Mouse (Mus musculus): ENCODE data around the gene Atad3a. TPM values are rescaled to one million over a fixed set of nuclear protein-coding genes. Genes with fewer than 3 reads are reported as not detected.
"Not testable (repeated sequence)": the region's sequence is repeated elsewhere in the genome, so short reads cannot be mapped to it uniquely, and the experiment has no call there.

Gene Atad3a
- polyA plus RNA-seq (2015; fragmentation: Nextera tagmentation; extraction: Ambion mirVana), result 90.0 and 96.6 TPM in 2 replicates

DNA sequence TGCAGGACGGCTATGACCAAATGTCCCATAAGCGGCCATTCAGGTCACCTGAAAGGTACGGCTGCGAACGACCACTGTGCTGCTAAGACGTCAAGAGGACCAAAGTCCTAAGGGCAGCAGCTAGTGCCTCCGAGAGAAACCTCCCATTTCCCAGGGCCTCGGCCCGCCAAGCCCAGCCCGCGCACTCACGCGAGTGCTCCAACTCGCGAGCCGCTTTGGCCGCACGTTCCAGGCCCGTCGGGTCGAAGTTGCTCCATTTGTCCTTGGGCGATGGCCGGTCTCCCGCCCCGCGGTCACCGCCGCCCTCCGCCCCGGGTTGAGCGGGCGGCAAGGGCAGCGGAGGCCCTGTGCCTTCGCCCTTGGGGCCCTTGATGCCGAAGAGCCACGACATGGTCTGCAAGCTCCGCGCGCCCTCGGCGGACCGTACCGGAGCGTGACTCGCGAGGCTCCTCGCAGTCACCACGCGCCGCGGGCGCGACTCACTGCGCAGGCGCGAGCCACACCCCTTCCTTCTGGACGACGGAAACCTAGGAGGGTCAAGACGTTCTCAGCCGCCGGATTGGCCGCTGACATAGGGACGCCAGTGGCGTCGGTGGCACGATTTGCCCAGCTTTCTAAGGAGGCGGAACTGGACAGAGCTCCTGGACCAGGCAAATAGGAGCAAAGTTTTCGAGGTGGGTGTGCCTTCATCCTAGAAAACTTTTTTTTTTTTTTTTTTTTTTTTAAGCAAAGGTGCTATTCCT, at the start of gene Atad3a:
Gene Atad3a (minus strand): TSS at position 481 of the 743 bp plus-strand sequence.
- Histone ChIP-seq H3K27me3 (replicated peaks) (no peaks in the 10 kb centered on the region), H3K4me3 (replicated peaks) (peak within 1 kb of the TSS; percentile 82), H3K9ac (replicated peaks) (peak within 1 kb of the TSS; percentile 78), H3K36me3 (peaks cover 9% of the 10 kb centered on the region), H3K27ac (replicated peaks) (peak within 1 kb of the TSS; percentile 77), H3K9me3 (replicated peaks) (no peaks in the 10 kb centered on the region), H3K4me2 (peak within 1 kb of the TSS; percentile 99), H3K4me1 (peaks cover 31% of the 10 kb centered on the region)
- ATAC-seq (ENCODE audit: low FRiP score), result peak; percentile 95
- under 1% methylated on average over 67 of the region's 68 CpGs for WGBS

GRCm38 (mm10) chr4:155807841-155808240, 46.9 kb upstream of the Atad3a start:
- no peak for ATAC-seq (ENCODE audit: low FRiP score)
- 91% methylated on average over 3 of the region's 3 CpGs for WGBS
- Histone ChIP-seq H3K4me2 (no peak overlapping the region), H3K27me3 (replicated peaks) (no peaks in the 10 kb centered on the region), H3K4me3 (replicated peaks) (no peak overlapping the region), H3K27ac (replicated peaks) (no peak overlapping the region), H3K9ac (replicated peaks) (no peak overlapping the region), H3K9me3 (replicated peaks) (no peaks in the 10 kb centered on the region), H3K4me1 (peaks cover 31% of the 10 kb centered on the region), H3K36me3 (peaks cover 53% of the 10 kb centered on the region)

GRCm38 (mm10) chr4:155803340-155804041, 42.6 kb upstream of the Atad3a start:
- WGBS, result under 1% methylated on average over 58 of the region's 58 CpGs
- peak; percentile 98 for ATAC-seq (ENCODE audit: low FRiP score)

GRCm38 (mm10) chr4:155802741-155803339, 41.9 kb upstream of the Atad3a start, which contains the start of gene Mrpl20:
Gene Mrpl20 (plus strand): TSS chr4:155802878.
- H3K4me3 ChIP-seq (replicated peaks), result peak within 1 kb of the TSS; percentile 92
- H3K27ac ChIP-seq (replicated peaks), result peak within 1 kb of the TSS; percentile 76
- WGBS, result 11% methylated on average over 12 of the region's 12 CpGs
- no peaks in the 10 kb centered on the region for H3K9me3 ChIP-seq (replicated peaks)
- no peaks in the 10 kb centered on the region for H3K27me3 ChIP-seq (replicated peaks)
- peak within 1 kb of the TSS; percentile 84 for H3K4me2 ChIP-seq
- H3K4me1 ChIP-seq, result peaks cover 24% of the 10 kb centered on the region
- peak; percentile 22 for ATAC-seq (ENCODE audit: low FRiP score)
- H3K9ac ChIP-seq (replicated peaks), result peak within 1 kb of the TSS; percentile 82
- peaks cover 21% of the 10 kb centered on the region for H3K36me3 ChIP-seq

More at GRCm38 (mm10) chr4:155803340-155804041, 42.6 kb upstream of the Atad3a start:
- Histone ChIP-seq H3K4me2 (peak overlapping the region; percentile 84), H3K4me1 (peaks cover 24% of the 10 kb centered on the region), H3K36me3 (peaks cover 27% of the 10 kb centered on the region), H3K27ac (replicated peaks) (peak overlapping the region; percentile 76), H3K9ac (replicated peaks) (peak overlapping the region; percentile 82), H3K27me3 (replicated peaks) (no peaks in the 10 kb centered on the region), H3K9me3 (replicated peaks) (no peaks in the 10 kb centered on the region), H3K4me3 (replicated peaks) (peak overlapping the region; percentile 92)

- Histone ChIP-seq H3K9me3 (replicated peaks) (no peaks in the 10 kb centered on the region), H3K4me2 (no peak overlapping the region), H3K36me3 (peaks cover 15% of the 10 kb centered on the region), H3K27me3 (replicated peaks) (no peaks in the 10 kb centered on the region), H3K27ac (replicated peaks) (no peak overlapping the region), H3K4me3 (replicated peaks) (no peak overlapping the region), H3K4me1 (peaks cover 24% of the 10 kb centered on the region), H3K9ac (replicated peaks) (no peak overlapping the region)
- WGBS, result 100% methylated on average over 1 of the region's 1 CpGs
- no peak for ATAC-seq (ENCODE audit: low FRiP score)
Observed at GRCm38 (mm10) chr4:155802075-155802474, 41.2 kb upstream of the Atad3a start.

DNA sequence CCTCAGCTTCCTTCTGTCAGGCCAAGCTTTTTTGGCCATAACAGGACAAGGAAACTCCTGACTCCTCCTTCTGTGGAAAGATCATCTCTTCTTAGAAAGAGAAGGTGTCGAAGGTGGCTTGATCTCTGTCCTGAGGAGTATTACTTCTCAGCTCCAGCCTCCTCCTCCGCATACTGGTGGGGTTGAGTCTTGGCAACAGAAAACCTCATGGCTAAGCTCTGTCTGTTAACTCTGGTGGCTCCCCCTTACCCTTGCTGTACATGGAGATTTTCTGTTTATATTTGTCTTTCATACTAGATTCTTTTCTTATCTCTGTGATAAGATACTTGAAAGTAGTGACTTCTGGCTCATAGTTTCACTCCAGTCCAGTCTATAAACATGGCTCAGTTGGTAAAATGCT, 32.8 kb upstream of the Atad3a start:
- H3K9ac ChIP-seq (replicated peaks), result no peak overlapping the region
- no peaks in the 10 kb centered on the region for H3K36me3 ChIP-seq
- no peaks in the 10 kb centered on the region for H3K9me3 ChIP-seq (replicated peaks)
- H3K4me1 ChIP-seq, result no peaks in the 10 kb centered on the region
- H3K27ac ChIP-seq (replicated peaks), result no peak overlapping the region
- no peak overlapping the region for H3K4me2 ChIP-seq
- H3K27me3 ChIP-seq (replicated peaks), result 0 out of 2 replicates have a peak, but pooled peaks cover 2% of the 10 kb centered on the region
- no peak for ATAC-seq (ENCODE audit: low FRiP score)
- no peak overlapping the region for H3K4me3 ChIP-seq (replicated peaks)
- WGBS, result 91% methylated on average over 2 of the region's 2 CpGs

GRCm38 (mm10) chr4:155791240-155791933, 30.5 kb upstream of the Atad3a start:
- Histone ChIP-seq H3K4me2 (no peak overlapping the region), H3K9me3 (replicated peaks) (no peaks in the 10 kb centered on the region), H3K9ac (replicated peaks) (no peak overlapping the region), H3K36me3 (no peaks in the 10 kb centered on the region), H3K27me3 (replicated peaks) (no peaks in the 10 kb centered on the region), H3K27ac (replicated peaks) (no peak overlapping the region), H3K4me3 (replicated peaks) (no peak overlapping the region), H3K4me1 (no peaks in the 10 kb centered on the region)
- no peak for ATAC-seq (ENCODE audit: low FRiP score)
- 75% methylated on average over 24 of the region's 24 CpGs for WGBS

GRCm38 (mm10) chr4:155790650-155791161, 29.8 kb upstream of the Atad3a start:
- no peak overlapping the region for H3K27ac ChIP-seq (replicated peaks)
- H3K4me1 ChIP-seq, result 0 out of 2 replicates have a peak, but pooled peaks cover under 1% of the 10 kb centered on the region
- H3K9me3 ChIP-seq (replicated peaks), result no peaks in the 10 kb centered on the region
- H3K4me3 ChIP-seq (replicated peaks), result no peak overlapping the region
- H3K9ac ChIP-seq (replicated peaks), result no peak overlapping the region
- no peak overlapping the region for H3K4me2 ChIP-seq
- WGBS, result 78% methylated on average over 3 of the region's 3 CpGs
- no peaks in the 10 kb centered on the region for H3K27me3 ChIP-seq (replicated peaks)
- H3K36me3 ChIP-seq, result no peaks in the 10 kb centered on the region
- ATAC-seq (ENCODE audit: low FRiP score), result no peak

DNA sequence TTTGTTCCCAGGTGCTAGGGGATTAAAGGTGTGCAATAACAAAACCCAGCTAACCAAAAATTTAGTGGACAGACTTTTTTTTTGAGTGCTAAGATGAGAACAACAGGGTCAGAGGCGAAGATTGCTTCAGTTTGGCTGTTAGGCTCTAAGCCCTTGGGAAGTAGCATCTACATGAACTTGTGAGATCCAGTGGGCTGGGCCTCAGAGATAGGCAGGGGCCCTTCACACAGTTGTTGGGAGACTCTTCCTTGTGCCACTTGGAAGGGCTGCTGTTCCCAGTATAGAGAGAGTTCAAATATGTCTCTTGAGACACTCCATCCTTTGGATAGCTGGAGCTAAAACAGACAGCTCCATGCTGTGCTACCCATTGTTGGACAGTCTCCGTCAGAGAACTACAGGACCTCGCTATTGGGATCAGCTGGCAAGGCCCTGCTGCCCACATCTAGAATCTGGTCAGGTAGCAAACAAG, 29.2 kb upstream of the Atad3a start, which contains the start of gene Ankrd65:
Gene Ankrd65 (plus strand): TSS at position 419 of the 469 bp plus-strand sequence.
- H3K4me3 ChIP-seq (replicated peaks), result no peak within 1 kb of the TSS
- 81% methylated on average over 3 of the region's 3 CpGs for WGBS
- no peak within 1 kb of the TSS for H3K4me2 ChIP-seq
- H3K9me3 ChIP-seq (replicated peaks), result no peaks in the 10 kb centered on the region
- H3K9ac ChIP-seq (replicated peaks), result no peak within 1 kb of the TSS
- ATAC-seq (ENCODE audit: low FRiP score), result no peak
- no peaks in the 10 kb centered on the region for H3K36me3 ChIP-seq
- peaks cover 7% of the 10 kb centered on the region for H3K4me1 ChIP-seq
- no peaks in the 10 kb centered on the region for H3K27me3 ChIP-seq (replicated peaks)
- no peak within 1 kb of the TSS for H3K27ac ChIP-seq (replicated peaks)

DNA sequence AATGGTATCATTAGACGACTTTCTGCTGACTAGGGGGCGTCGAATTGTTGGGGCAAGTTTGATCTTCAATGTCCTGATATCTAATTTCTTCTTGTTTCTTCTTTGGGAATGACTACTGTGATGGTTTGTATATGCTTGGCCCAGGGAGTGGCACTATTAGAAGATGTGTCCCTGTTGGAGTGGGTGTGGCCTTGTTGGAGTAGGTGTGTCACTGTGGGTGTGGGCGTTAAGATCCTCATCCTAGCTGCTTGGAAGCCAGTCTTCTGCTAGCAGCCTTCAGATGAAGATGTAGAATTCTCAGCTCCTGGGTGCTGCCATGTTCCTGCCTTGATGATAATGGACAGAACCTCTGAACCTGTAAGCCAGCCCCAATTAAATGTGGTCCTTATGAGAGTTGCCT, 27.9 kb upstream of the Atad3a start:
- H3K4me2 ChIP-seq; H3K27me3 ChIP-seq (replicated peaks); H3K36me3 ChIP-seq; H3K9ac ChIP-seq (replicated peaks); ATAC-seq (ENCODE audit: low FRiP score); H3K4me3 ChIP-seq (replicated peaks); H3K9me3 ChIP-seq (replicated peaks); H3K27ac ChIP-seq (replicated peaks): not testable (repeated sequence)
- peaks cover 12% of the 10 kb centered on the region for H3K4me1 ChIP-seq
- WGBS, result 81% methylated on average over 4 of the region's 4 CpGs

GRCm38 (mm10) chr4:155788300-155788699, 27.4 kb upstream of the Atad3a start:
- WGBS, result 81% methylated on average over 3 of the region's 3 CpGs
- H3K4me1 ChIP-seq, result peaks cover 18% of the 10 kb centered on the region
- no peak overlapping the region for H3K4me2 ChIP-seq
- no peak overlapping the region for H3K4me3 ChIP-seq (replicated peaks)
- ATAC-seq (ENCODE audit: low FRiP score), result no peak
- H3K27me3 ChIP-seq (replicated peaks), result no peaks in the 10 kb centered on the region
- no peaks in the 10 kb centered on the region for H3K36me3 ChIP-seq
- H3K27ac ChIP-seq (replicated peaks), result no peak overlapping the region
- H3K9me3 ChIP-seq (replicated peaks), result no peaks in the 10 kb centered on the region
- no peak overlapping the region for H3K9ac ChIP-seq (replicated peaks)

Measured in neural tube, embryonic 15.5 days (tissue).